Mouse (Mus musculus): ENCODE data around the gene Kcnj9.

DNA sequence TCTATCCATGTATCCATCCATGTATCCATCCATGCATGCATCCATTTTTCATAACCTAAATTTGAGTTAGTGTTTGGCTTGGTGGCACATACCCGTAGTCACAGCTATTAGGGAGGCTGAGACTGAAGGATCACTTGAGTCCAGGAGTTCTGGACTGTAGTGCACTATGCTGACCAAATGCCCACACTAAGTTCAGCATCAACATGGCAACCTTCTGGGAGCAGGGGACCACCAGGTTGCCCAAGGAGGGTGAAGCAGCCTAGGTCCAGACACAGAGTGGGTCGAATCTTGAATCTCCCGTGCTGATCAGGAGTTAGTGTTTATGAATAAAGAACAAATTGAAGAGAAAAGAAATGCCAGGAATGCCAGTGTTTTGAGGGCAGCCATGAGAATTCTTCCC lies 57.9 kb downstream of the Kcnj9 start:
- no peak for TF ChIP-seq POLR2A (IDR thresholded peaks at IDR 0.05; ENCODE audit: insufficient read depth, low read depth, low read length)
- TF ChIP-seq CTCF (IDR thresholded peaks at IDR 0.05) = no peak
